Mouse (Mus musculus): ENCODE results near the gene Tspo2. TPM values are rescaled to one million over a fixed set of nuclear protein-coding genes. Genes with fewer than 3 reads are reported as not detected.

Gene Tspo2
- polyA plus RNA-seq, 1 experiment from 2014 or later: 0.28 TPM

DNA sequence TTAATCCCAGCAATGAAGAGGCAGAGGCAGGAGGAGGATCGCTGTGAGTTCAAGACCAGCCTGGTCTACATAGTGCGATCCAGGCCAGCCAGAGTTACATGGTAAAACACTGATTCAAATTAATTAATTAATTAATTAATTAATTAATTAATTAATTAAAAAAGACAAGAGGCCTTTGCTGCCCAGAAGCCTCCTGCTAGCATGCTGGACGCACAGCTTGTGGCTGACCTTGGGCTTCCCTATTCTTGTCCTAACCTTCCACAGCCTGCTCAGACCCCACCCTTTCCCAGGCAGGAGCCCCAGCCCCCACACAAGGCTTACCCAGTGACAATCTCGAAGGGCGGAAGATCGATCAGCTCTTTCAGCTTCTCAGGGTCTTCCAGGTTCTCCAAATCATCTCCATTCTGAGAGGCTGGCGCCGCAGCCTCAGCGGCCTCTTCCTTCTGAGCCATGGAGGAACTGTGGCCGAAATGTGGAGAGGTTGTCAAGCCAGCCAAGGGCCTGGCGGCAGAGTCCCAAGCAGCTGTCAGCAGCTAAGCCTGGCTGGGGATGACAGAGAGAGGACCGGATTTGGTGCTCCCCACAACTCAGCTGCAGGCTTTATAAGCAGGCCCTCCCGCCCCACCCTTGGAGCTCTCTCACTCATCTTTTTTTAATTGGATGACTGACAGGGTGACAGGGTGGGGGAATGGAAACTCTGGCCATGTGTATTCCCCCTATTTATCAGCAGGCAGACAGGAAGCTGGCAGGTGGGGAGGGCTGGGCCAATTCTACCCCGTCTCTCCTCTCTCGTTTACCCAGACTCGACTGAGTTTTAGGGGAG lies 19.0 kb downstream of the Tspo2 start, which contains the start of gene Apobec2:
Apobec2 (minus strand) TSS at position 773 of the 823 bp plus-strand sequence.
- H3K4me1 ChIP-seq (ENCODE audit: control insufficient read depth, insufficient read depth, low read length): no peaks in the 10 kb centered on the region
- no peak within 1 kb of the TSS for H3K4me2 ChIP-seq (ENCODE audit: low read depth, low read length)
- no peaks in the 10 kb centered on the region for H3K27me3 ChIP-seq (ENCODE audit: control insufficient read depth, insufficient read depth, low read length)
- DNase-seq (ENCODE audit: low spot score) (no peak), ATAC-seq (replicated peaks; ENCODE audit: insufficient number of reproducible peaks, low FRiP score, low TSS enrichment, low read depth) (no peak)
- H3K36me3 ChIP-seq (replicated peaks; ENCODE audit: control insufficient read depth, insufficient read depth, low read depth, low read length): no peaks in the 10 kb centered on the region
- no peak within 1 kb of the TSS for H3K27ac ChIP-seq (replicated peaks; ENCODE audit: low read depth, low read length)
- no peaks in the 10 kb centered on the region for H3K9me3 ChIP-seq (replicated peaks; ENCODE audit: control insufficient read depth, low read length)
- no peak within 1 kb of the TSS for H3K4me3 ChIP-seq (ENCODE audit: low read depth, low read length)
- WGBS: 62% methylated on average over 16 of the region's 16 CpGs
- no peak within 1 kb of the TSS for H3K9ac ChIP-seq (replicated peaks; ENCODE audit: low read length)

DNA sequence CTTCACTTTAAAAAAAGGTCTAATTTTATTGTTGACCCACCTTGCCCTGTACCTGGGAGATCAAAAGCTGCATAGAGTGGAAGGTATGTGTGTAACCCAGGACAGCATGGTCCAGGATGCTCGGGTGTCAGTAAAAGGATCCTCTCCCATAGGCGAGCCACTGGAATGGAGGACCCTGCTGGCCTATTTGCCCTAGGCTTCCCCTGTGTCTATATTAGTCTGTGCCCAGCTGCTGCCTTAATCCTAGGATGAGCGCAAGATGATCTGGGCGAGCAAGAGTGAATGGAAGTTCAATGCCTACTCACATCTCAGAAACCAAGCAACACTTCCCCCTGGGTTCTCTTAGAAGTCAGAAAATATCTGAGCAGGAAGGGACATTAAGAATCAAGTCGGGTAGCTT lies 20.3 kb downstream of the Tspo2 start:
- no peak overlapping the region for H3K4me3 ChIP-seq (ENCODE audit: low read depth, low read length)
- ATAC-seq (replicated peaks; ENCODE audit: insufficient number of reproducible peaks, low FRiP score, low TSS enrichment, low read depth) (no peak), DNase-seq (ENCODE audit: low spot score) (no peak)
- H3K27ac ChIP-seq (replicated peaks; ENCODE audit: low read depth, low read length): no peak overlapping the region
- H3K9ac ChIP-seq (replicated peaks; ENCODE audit: low read length): no peak overlapping the region
- H3K36me3 ChIP-seq (replicated peaks; ENCODE audit: control insufficient read depth, insufficient read depth, low read depth, low read length): no peaks in the 10 kb centered on the region
- H3K4me1 ChIP-seq (ENCODE audit: control insufficient read depth, insufficient read depth, low read length): no peaks in the 10 kb centered on the region
- H3K9me3 ChIP-seq (replicated peaks; ENCODE audit: control insufficient read depth, low read length): no peaks in the 10 kb centered on the region
- WGBS: 63% methylated on average over 5 of the region's 5 CpGs
- H3K27me3 ChIP-seq (ENCODE audit: control insufficient read depth, insufficient read depth, low read length): no peaks in the 10 kb centered on the region
- H3K4me2 ChIP-seq (ENCODE audit: low read depth, low read length): no peak overlapping the region

DNA sequence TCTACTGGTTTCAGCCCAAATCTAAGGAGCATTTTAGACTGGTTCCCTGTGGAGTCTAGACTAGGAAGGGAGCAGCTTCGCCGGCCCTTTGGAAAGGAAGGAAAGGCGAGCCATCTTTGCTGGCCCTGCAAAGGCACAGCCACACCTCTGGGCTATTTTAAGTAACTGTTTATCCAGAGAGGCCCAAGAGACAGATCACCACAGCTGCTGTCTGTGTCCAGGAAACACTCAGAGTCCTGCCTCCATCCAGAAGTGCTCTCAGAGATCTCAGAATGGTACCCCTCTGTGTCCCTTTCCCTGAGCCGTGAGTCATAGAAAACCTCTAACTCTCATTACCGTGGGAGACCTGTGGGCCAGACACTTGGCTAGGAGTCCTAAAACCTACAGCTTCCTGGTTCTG lies 20.9 kb downstream of the Tspo2 start:
- no peak for ATAC-seq (replicated peaks; ENCODE audit: insufficient number of reproducible peaks, low FRiP score, low TSS enrichment, low read depth)
- H3K27me3 ChIP-seq (ENCODE audit: control insufficient read depth, insufficient read depth, low read length): no peaks in the 10 kb centered on the region
- DNase-seq (ENCODE audit: low spot score): no peak
- no peak overlapping the region for H3K4me3 ChIP-seq (ENCODE audit: low read depth, low read length)
- no peak overlapping the region for H3K27ac ChIP-seq (replicated peaks; ENCODE audit: low read depth, low read length)
- no peaks in the 10 kb centered on the region for H3K36me3 ChIP-seq (replicated peaks; ENCODE audit: control insufficient read depth, insufficient read depth, low read depth, low read length)
- no peaks in the 10 kb centered on the region for H3K4me1 ChIP-seq (ENCODE audit: control insufficient read depth, insufficient read depth, low read length)
- 26% methylated on average over 5 of the region's 5 CpGs for WGBS
- H3K4me2 ChIP-seq (ENCODE audit: low read depth, low read length): no peak overlapping the region
- H3K9ac ChIP-seq (replicated peaks; ENCODE audit: low read length): no peak overlapping the region
- H3K9me3 ChIP-seq (replicated peaks; ENCODE audit: control insufficient read depth, low read length): no peaks in the 10 kb centered on the region

DNA sequence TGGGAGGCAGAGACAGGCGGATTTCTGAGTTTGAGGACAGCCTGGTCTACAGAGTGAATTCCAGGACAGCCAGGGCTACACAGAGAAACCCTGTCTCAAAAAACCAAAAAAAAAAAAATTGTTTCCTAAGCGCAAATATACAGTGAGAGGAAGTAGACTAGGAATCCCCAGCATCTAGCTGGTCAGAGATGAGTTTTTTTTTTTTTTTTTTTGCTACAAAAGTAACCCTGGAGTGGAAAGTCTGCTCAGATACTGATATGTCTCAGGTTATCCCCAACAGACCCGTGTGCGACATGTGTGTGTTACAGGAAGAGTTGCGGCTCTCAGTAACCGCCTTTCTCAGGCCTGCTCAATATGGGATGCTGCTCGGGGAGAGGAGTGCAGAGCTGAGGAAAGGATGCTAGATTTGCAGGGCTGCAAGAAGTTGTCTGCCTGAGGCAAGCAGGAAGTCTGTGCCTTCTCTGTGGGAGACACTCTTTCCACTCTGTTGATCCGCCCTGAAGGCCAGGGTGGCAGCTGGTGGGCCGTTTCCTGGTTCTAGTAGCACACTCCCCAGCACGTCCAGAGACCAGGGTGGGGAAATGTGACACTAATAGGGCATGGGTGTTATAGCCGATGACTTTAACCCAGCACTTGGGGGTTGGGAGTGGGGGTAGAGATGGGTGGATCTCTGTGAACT lies 23.3 kb downstream of the Tspo2 start:
- Histone ChIP-seq H3K9ac (replicated peaks; ENCODE audit: low read length) (no peak overlapping the region), H3K27me3 (ENCODE audit: control insufficient read depth, insufficient read depth, low read length) (no peaks in the 10 kb centered on the region), H3K4me3 (ENCODE audit: low read depth, low read length) (no peak overlapping the region), H3K27ac (replicated peaks; ENCODE audit: low read depth, low read length) (no peak overlapping the region), H3K9me3 (replicated peaks; ENCODE audit: control insufficient read depth, low read length) (no peaks in the 10 kb centered on the region), H3K4me2 (ENCODE audit: low read depth, low read length) (no peak overlapping the region), H3K36me3 (replicated peaks; ENCODE audit: control insufficient read depth, insufficient read depth, low read depth, low read length) (no peaks in the 10 kb centered on the region), H3K4me1 (ENCODE audit: control insufficient read depth, insufficient read depth, low read length) (no peaks in the 10 kb centered on the region)
- ATAC-seq (replicated peaks; ENCODE audit: insufficient number of reproducible peaks, low FRiP score, low TSS enrichment, low read depth) (no peak), DNase-seq (ENCODE audit: low spot score) (no peak)
- WGBS: 50% methylated on average over 11 of the region's 11 CpGs

DNA sequence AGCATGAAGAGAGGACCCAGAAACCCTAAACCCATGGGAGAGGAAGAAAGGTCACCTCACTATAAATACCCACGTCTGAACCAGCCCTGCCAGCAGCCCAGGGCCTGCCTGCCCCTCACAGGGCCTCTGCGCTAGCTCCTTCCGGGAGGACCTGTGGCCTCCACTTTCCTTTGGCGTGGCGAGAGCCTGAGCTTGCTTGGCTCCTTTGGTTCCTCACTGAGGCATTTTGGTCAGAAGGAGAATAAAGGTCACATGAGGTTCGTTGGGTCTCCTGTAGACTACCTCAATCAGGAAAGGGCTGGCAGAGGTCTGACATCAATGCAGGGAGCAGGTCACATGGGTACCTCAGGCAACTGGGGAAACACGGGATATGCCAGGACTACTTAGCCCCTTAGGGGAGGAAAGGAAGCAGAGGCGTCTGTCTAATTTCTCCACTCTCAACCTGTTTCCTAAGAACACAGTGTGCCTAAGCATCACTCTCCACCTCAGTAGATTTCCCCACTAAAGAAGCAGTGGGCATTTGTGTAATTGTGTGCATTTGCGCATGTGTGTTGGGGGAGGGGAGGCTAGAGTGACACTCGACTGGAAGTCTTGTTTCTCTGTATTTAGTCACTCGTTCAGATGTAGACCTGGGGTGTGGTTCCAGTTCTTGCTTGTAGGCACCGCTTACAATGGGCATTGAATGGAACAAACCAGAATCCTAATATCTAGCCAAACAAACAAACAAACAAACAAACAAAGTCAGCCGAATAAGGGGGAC lies 24.2 kb downstream of the Tspo2 start:
- Histone ChIP-seq H3K27me3 (ENCODE audit: control insufficient read depth, insufficient read depth, low read length) (no peaks in the 10 kb centered on the region), H3K27ac (replicated peaks; ENCODE audit: low read depth, low read length) (no peak overlapping the region), H3K36me3 (replicated peaks; ENCODE audit: control insufficient read depth, insufficient read depth, low read depth, low read length) (no peaks in the 10 kb centered on the region), H3K9ac (replicated peaks; ENCODE audit: low read length) (no peak overlapping the region), H3K4me3 (ENCODE audit: low read depth, low read length) (no peak overlapping the region), H3K9me3 (replicated peaks; ENCODE audit: control insufficient read depth, low read length) (no peaks in the 10 kb centered on the region), H3K4me2 (ENCODE audit: low read depth, low read length) (no peak overlapping the region), H3K4me1 (ENCODE audit: control insufficient read depth, insufficient read depth, low read length) (no peaks in the 10 kb centered on the region)
- whole genome bisulfite sequencing: 50% methylated on average over 13 of the region's 13 CpGs
- DNase-seq (ENCODE audit: low spot score) (peak; percentile 23), ATAC-seq (replicated peaks; ENCODE audit: insufficient number of reproducible peaks, low FRiP score, low TSS enrichment, low read depth) (no peak)

DNA sequence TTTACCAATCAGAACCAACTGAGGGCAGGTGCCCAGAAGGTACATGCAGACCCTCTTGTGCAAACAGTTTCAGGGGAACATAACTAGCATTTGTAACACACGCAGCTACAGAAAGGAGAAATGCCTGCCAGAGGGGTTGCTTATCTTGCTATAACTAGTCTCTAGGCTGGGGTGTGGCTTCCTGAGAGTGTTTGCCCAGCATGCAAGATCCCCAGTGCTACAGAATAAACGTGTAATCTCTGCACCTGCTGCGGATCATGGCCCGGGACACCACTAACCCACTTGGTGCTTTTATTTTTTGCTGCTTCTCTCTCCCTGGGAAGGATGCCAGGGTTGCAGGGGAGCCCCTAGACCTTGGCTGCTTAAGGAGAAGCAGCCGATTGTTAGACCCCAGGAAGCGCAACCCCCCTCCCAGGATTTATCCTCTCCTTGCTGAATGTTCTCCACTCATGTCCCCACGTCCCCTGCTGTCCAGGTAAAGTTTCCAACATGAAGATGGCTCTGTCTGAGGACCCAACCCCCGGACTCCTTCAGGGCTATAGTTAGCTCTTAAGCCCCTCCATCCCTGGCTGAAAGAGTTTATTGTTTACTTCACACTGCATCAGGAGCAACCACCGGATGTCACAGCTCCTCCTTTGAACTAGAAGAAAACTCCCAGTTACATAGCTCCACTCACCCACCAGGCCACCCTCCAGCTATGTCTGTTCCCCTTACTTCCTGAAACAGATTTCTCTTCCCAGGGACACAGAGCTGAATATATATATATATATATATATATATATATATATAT lies 25.3 kb downstream of the Tspo2 start:
- ATAC-seq (replicated peaks; ENCODE audit: insufficient number of reproducible peaks, low FRiP score, low TSS enrichment, low read depth): no peak
- no peaks in the 10 kb centered on the region for H3K4me1 ChIP-seq (ENCODE audit: control insufficient read depth, insufficient read depth, low read length)
- H3K36me3 ChIP-seq (replicated peaks; ENCODE audit: control insufficient read depth, insufficient read depth, low read depth, low read length): no peaks in the 10 kb centered on the region
- H3K9ac ChIP-seq (replicated peaks; ENCODE audit: low read length): no peak overlapping the region
- H3K27ac ChIP-seq (replicated peaks; ENCODE audit: low read depth, low read length): no peak overlapping the region
- WGBS: 40% methylated on average over 9 of the region's 9 CpGs
- H3K9me3 ChIP-seq (replicated peaks; ENCODE audit: control insufficient read depth, low read length): no peaks in the 10 kb centered on the region
- no peak for DNase-seq (ENCODE audit: low spot score)
- no peak overlapping the region for H3K4me2 ChIP-seq (ENCODE audit: low read depth, low read length)
- H3K4me3 ChIP-seq (ENCODE audit: low read depth, low read length): no peak overlapping the region
- no peaks in the 10 kb centered on the region for H3K27me3 ChIP-seq (ENCODE audit: control insufficient read depth, insufficient read depth, low read length)

DNA sequence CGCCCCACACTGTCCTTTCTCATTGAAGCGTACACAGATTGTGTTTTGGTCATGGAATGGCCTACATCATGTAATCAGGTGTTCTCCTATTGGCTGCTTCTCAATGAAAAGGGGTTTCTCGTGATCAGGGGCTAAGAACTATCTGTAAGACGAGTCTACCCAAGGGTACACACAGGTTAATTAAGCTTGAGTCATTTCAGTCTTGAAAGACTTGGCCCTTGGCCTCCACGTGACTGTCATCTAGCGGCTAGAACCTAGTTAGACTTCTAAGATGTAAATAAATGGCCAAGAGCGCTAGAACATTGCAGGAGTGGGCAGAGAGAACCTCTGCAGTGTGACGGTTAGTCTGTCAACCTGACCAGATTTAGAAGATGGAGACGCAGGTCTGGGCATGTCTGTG lies 27.1 kb downstream of the Tspo2 start:
- no peaks in the 10 kb centered on the region for H3K9me3 ChIP-seq (replicated peaks; ENCODE audit: control insufficient read depth, low read length)
- H3K36me3 ChIP-seq (replicated peaks; ENCODE audit: control insufficient read depth, insufficient read depth, low read depth, low read length): no peaks in the 10 kb centered on the region
- DNase-seq (ENCODE audit: low spot score) (no peak), ATAC-seq (replicated peaks; ENCODE audit: insufficient number of reproducible peaks, low FRiP score, low TSS enrichment, low read depth) (no peak)
- WGBS: 82% methylated on average over 9 of the region's 9 CpGs
- H3K4me2 ChIP-seq (ENCODE audit: low read depth, low read length): no peak overlapping the region
- H3K27ac ChIP-seq (replicated peaks; ENCODE audit: low read depth, low read length): no peak overlapping the region
- no peak overlapping the region for H3K9ac ChIP-seq (replicated peaks; ENCODE audit: low read length)
- no peak overlapping the region for H3K4me3 ChIP-seq (ENCODE audit: low read depth, low read length)
- no peaks in the 10 kb centered on the region for H3K27me3 ChIP-seq (ENCODE audit: control insufficient read depth, insufficient read depth, low read length)
- H3K4me1 ChIP-seq (ENCODE audit: control insufficient read depth, insufficient read depth, low read length): no peaks in the 10 kb centered on the region

All from embryonic facial prominence, embryonic 11.5 days (tissue).